Mouse (Mus musculus) left cerebral cortex, adult 8-10 months (tissue): Measurements from ENCODE around the gene Nmt1. TPM values are rescaled to one million over a fixed set of nuclear protein-coding genes. Genes with fewer than 3 reads are reported as not detected.

Source experiments
- DNase-seq, 2 experiments: peaks; one replicate each; pipeline ENCODE4 v3.0.0; 2022; ENCODE audit warnings: low spot score in 2 of 2
- total RNA-seq, 4 experiments: library from RNA; stranded (reverse); gene quantifications; 2 replicates each; pipeline ENCODE4 v1.2.4; 2022

The Nmt1 gene
- total RNA-seq, 4 experiments from 2014 or later: 124 to 149 (median 129) TPM

GRCm38 (mm10) chr11:103005254-103005981 lies 22.6 kb upstream of the Nmt1 start:
- no peak for DNase-seq

- no peak for DNase-seq
Observed at GRCm38 (mm10) chr11:103006286-103007000, 21.5 kb upstream of the Nmt1 start.

GRCm38 (mm10) chr11:103007001-103007340 lies 21.0 kb upstream of the Nmt1 start:
- DNase-seq: no peak

- DNase-seq: no peak
Observed at GRCm38 (mm10) chr11:103008558-103008957, 19.4 kb upstream of the Nmt1 start.

GRCm38 (mm10) chr11:103009208-103009607 lies 18.8 kb upstream of the Nmt1 start:
- no peak for DNase-seq

- DNase-seq: no peak
Observed at GRCm38 (mm10) chr11:103010454-103011205, 17.4 kb upstream of the Nmt1 start.

- no peak for DNase-seq
Observed at GRCm38 (mm10) chr11:103011206-103011497, 16.8 kb upstream of the Nmt1 start.

- no peak for DNase-seq
Observed at GRCm38 (mm10) chr11:103015881-103016825, 11.8 kb upstream of the Nmt1 start.

- DNase-seq: peak; percentile 94
Observed at GRCm38 (mm10) chr11:103016930-103017329, 11.1 kb upstream of the Nmt1 start.

- no peak for DNase-seq
Observed at GRCm38 (mm10) chr11:103017661-103018060, 10.3 kb upstream of the Nmt1 start.

GRCm38 (mm10) chr11:103018860-103019259 lies 9.1 kb upstream of the Nmt1 start:
- DNase-seq: no peak

GRCm38 (mm10) chr11:103019325-103019724 lies 8.7 kb upstream of the Nmt1 start:
- DNase-seq: no peak

- no peak for DNase-seq
Observed at GRCm38 (mm10) chr11:103020713-103021335, 7.2 kb upstream of the Nmt1 start.

GRCm38 (mm10) chr11:103023974-103024373 lies 4.0 kb upstream of the Nmt1 start:
- DNase-seq: no peak

- no peak for DNase-seq
Observed at GRCm38 (mm10) chr11:103026901-103027300, 1.1 kb upstream of the Nmt1 start.

- no peak for DNase-seq
Observed at GRCm38 (mm10) chr11:103027570-103028175, 317 bp upstream of the Nmt1 start.

GRCm38 (mm10) chr11:103033030-103033429 lies 5.0 kb downstream of the Nmt1 start:
- peak in 1 of 2 experiments; percentile 79 for DNase-seq

GRCm38 (mm10) chr11:103035007-103035406 lies 7.0 kb downstream of the Nmt1 start:
- no peak for DNase-seq

GRCm38 (mm10) chr11:103036881-103037465 lies 9.0 kb downstream of the Nmt1 start:
- DNase-seq: no peak

GRCm38 (mm10) chr11:103038037-103038436 lies 10.0 kb downstream of the Nmt1 start:
- DNase-seq: peak in 1 of 2 experiments; percentile 62
